Mouse (Mus musculus) erythroblast, adult 5-6 weeks (primary cell): ENCODE data around the gene Ubr3. TPM values are rescaled to one million over a fixed set of nuclear protein-coding genes. Genes with fewer than 3 reads are reported as not detected.

Experiments used
- ATAC-seq: replicated peaks from 2 replicates; pipeline ENCODE4 v1.8.0; 2016; ENCODE audit warnings: moderate number of reproducible peaks, mild to moderate bottlenecking, moderate TSS enrichment, inconsistent platforms; ENCODE audit not compliant: poor library complexity, low FRiP score, severe bottlenecking
- total RNA-seq, 2 experiments: library from RNA; stranded (forward) in 1 of 2; stranded (reverse) in 1 of 2; fragments of 150-400 nt in 1 of 2; fragments of 200-764, 138-1000 nt in 1 of 2; gene quantifications; 2 replicates each; pipeline versions ENCODE4 v1.2.3 to v1.2.4; 2015 to 2017; ENCODE audit warnings: low replicate concordance in 2 of 2

The Ubr3 gene
- total RNA-seq (2015; ENCODE audit: low replicate concordance) = 63.7 and 68.0 TPM in 2 replicates
- 83.7 and 117 TPM in 2 replicates for total RNA-seq (2017; ENCODE audit: low replicate concordance)

DNA sequence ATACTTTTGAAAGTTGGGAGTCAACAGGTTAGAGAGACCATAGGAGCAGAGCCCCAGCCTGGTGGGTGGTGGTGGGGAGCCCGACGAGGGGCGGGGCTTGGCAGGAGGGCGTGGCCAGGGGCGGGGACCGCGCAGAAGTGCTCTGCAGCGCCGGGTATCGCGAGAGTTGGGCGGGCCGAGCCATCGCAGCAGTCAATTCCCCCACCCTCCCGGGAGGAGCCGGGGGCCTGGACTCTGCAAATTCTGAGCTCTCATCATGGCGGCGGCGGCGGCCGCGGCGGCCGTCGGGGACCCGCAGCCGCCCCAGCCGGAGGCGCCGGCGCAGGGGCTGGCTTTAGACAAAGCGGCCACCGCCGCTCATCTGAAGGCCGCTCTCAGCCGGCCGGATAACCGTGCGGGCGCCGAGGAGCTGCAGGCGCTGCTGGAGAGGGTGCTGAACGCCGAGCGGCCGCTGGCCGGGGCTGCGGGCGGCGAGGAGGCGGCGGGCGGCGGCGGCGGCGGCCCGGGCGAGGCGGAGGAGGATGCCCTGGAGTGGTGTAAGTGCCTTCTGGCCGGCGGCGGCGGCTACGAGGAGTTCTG is at the start of gene Ubr3:
Ubr3 (plus strand) TSS at position 208 of the 579 bp plus-strand sequence.
- ATAC-seq = peak; percentile 90

DNA sequence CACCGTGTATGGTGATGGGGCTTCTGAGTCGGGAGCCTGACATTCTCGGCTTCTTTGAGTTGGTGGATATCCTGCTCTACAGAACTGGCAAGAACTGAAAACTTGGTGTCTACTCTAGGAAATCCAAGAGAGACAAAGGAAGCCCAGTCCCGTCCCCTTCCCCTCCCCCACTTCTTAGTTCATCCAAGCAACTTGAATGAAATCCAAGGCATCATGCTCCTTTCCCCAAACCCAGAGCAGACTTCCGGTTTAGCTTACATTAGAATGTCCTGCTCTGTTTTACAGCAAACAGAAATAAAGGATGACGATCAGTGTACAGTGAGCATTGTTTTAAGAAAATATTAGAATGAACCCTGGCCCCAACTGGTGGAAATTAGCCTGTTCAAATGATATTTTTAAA is 47.8 kb upstream of the Ubr3 start:
- no peak for ATAC-seq

DNA sequence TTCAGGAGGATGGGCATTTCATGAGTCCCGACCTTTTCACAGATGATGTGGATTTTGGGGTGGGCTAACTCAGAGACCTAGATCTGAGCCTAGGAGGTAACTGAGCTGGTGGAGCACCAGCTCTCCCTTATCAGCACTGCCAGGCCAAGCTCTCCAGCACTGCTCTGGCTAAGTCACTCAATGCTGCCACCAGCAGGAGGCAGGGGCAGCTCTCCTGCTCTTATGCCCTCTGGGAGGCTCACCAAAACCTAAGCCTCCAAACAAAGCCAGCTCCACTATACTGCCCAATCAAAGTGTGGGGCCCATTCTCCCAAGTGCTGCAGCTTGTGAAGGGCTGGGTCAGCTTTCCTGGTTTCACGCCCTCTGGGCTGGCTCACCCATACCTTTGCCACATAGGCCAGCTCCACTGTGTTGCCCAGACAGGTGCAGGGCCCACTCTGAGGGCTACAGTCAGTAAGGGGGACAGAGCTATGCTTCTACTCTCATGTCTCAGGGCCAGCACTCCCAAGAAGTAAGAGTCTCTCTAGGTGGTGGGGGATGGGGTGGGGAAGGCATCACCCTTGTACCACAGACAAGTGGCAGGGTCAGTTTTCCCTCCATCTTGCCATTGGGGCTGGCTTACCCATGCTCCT is 45.5 kb upstream of the Ubr3 start:
- ATAC-seq = peak; percentile 74

DNA sequence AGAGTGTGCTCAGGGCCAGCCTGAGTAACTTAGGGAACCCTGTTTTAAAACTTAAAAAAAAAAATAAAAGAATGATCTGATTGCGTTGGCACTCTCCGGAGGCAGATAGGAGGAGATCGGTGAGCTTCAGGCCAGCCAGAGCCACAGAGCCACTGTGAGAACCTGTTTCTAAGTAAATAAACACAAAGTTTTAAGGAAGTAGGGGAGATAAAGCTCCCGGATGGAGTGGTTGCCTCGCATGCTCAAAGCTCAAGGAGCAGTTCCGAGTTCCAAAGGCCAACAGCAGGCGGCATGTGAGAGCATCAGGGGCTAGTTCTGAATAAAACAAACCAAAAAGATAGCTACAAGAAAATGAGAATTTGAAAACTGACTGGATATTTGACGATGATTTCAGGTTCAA is 40.7 kb upstream of the Ubr3 start:
- ATAC-seq = no peak

DNA sequence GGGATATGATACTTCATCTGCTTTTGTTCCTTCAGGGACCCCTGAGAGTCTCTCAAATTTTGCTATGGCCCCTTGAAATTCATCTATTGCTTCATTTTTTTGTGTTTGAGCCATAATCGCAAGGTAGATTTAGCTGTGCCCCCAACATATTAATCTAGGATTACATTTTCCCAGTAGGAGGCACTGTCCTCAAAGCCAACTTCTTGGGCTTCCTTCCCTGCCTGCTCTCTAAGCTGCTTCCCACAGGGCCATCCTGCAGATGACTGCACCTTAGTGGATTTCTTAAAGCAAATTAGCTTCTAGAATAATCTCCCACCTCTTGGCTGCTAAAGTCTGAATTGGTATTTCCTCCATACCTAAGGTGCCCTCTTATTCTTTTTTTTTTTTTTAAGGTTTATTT is 39.2 kb upstream of the Ubr3 start:
- ATAC-seq = no peak

DNA sequence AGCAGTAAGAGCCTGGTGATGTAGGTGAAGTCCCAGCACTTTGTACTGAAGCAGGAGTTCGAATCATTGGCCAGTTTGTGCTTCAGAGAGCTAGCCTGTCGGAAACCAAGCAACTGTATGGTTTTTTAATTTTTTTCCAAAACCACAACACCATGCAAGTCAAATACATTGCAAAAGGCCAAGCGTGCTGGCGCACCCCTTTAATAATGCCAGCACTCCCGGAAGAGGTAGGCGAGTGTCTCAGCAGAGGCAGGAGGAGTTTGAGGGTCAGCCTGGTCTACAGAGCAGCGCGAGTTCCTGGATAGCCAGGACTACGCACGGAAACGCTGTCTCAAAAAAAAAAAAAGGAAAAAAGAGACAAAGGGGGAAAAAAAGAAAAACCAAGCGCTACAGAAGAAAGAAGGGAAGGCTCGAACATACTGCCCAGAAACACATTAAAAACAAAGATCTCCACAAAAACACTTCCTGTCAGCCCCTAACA is 36.0 kb upstream of the Ubr3 start:
- ATAC-seq = peak; percentile 68

DNA sequence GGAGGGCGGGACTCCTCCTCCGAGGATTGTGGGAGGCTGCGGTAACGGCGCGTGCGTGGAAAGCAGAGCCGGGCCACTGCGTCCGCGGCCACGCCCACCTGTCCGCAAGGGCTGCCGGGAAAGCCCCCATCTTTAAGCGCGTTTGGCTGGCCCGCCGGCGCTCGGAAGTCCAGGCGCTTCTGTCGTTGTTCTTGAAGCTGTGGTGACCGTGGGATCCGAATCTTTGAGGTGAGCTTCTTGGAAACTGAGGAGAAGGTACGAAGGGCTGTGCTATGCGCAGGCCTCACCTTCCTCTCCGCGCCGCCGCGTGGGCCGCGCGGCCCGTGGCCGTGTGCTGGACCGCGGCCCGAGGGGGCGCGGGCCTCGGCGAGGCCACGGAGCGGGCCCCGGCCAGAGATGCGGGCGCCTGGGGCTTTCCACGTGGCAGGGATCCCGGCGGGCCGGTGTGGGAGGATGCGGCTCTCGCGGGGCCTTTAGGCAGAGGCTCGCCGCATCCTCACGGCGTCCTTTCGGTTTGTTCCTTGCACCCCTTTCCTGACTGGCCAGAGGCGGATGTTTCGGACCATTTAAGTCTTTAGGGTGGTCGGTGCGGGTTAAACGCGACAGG is 35.5 kb upstream of the Ubr3 start, which contains the start of gene Ssb:
Ssb (plus strand) TSS at position 78 of the 607 bp plus-strand sequence.
- peak; percentile 96 for ATAC-seq

DNA sequence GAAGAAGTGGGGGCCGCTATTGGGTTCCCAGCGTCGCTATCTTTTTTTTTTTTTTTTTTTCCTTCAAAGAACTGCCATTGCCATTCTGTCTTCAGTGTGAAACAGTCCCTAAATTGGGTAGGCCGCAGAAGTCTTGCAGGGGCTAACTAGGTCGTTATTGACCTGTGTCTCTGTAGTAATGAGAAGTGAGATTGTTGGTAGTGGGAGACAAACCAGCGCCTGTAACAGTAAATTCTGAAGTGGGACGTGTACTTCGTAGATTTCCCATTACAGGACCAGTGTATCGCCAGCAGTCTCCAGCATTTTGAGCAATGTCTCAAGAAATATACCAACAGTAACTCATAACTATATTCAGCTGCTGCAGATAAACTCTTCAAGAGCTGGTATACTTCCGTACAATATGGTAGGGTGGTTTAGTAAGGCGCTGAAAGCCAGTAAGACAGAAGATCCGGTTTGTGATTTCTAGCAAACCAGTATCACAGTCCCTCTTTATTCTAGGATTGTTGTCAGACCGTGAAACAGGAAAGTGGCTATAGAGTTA is 34.9 kb upstream of the Ubr3 start:
- peak; percentile 34 for ATAC-seq

DNA sequence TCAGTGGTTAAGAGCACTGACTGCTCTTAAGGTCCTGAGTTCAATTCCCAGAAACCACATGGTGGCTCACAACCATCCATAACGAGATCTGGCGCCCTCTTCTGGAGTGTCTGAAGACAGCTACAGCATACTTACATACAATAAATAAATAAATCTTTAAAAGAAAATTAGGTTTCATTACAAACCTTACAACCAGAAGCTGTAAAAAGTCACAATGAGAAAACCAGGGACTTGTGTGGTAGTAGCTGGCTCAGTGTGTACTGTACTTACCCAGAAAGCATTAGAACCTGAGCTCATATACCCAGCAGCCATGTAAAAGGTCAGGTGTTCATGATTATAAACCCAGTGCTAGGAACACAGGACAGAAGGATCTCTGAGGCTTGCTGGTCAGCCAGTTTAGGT is 13.1 kb upstream of the Ubr3 start:
- ATAC-seq = peak; percentile 30

DNA sequence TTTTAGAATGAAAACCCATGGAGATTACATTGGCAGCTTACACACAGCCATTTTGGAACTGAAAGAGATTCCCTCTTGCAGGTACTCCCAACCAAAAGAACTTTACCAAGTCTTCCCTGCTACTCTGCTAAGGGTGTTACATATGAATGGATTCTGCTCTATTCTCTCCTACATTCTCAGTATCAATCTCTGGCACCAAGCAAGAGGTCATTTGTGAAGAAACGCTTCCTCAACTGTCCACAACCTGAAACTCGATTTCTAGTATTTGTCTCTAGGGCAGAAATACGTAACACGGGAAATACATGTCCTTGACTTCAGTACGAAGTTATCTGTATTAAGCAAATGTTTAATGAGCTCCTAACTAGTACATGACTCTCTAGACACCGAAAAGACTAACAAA is 12.5 kb upstream of the Ubr3 start:
- peak; percentile 19; the same call in 1 of the 2 replicates for ATAC-seq

DNA sequence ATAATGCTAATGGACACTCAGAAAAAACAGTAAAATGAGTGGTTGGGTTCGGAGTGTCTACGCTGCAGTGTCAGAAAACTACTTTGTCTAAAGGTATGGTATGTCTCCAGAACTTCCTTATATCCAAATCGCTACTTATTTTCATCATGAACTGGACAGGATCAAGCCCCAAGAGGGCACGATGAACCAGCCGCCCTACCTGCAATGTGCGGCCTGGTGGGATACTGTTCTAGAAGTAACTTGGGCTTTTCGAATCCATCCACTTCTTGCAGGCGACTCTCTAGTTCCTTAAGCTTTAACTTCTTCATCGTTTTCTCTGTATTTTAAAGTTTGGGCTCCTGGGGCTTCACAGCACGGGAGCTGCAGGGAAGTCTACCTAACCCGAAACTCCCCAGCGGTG is 12.0 kb upstream of the Ubr3 start:
- ATAC-seq = 0 out of 2 replicates have a peak, but pooled peaks have one; percentile 34

DNA sequence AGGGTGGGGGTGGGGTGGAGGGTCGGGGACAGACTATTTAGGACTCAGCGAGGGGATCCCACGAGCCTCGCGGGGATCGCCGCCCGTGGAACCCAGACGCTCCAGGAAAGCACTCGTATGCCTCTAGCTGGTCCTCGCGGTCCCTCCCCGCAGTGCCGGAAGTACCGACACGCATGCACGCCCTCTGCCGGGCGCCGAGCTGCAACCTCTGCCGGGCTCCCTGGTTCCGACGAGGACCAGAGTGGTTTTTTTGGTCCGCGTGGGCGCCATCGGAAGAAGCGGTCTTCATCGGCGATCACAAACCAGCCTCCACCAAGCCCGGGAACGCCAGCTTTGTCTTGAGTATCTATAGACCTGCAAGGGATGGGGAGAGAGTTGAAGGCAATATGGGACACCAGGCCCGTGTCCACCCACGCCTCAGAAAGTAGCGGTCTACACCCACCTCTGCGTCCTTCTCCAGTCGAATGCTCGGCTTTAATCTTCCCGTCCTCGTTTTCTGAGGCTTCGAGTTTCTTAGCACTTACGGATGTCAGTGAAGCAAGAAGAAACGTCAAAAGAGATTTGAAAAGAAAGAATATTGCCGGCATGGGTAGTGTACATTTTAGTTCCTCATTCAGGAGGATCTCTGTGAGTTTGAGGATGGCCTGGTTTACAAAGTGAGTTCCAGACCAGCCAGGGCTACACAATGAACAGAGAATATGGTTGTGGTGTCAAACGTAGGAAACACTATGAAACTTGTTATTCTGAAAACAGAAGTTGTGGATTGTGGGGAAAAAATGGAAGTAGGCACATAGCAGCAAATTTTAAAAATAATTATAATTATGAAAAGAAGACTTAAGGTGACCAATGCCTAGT is 11.4 kb upstream of the Ubr3 start, which contains the start of gene Mettl5:
Mettl5 (minus strand) TSS at position 165 of the 855 bp plus-strand sequence.
- ATAC-seq = peak; percentile 99

DNA sequence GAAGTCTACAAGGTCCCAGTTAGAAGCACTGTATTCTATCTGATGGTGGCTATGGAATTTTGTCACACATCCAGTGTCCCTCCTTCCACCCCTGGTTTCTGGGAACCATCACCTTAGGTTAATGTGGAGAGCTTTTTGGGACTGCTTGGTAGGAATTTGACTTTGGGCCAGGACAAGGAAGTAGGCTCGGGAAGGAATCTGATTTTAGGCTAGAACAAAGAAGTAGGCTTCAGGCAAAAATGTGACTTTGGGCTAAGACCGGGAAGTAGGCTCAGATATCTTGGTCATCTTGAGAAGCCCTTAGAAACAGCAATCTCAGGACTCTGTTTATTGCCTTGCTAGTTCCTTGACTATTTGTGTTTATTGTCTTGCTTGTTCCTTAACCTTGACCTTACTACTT is 8.1 kb upstream of the Ubr3 start:
- no peak for ATAC-seq

DNA sequence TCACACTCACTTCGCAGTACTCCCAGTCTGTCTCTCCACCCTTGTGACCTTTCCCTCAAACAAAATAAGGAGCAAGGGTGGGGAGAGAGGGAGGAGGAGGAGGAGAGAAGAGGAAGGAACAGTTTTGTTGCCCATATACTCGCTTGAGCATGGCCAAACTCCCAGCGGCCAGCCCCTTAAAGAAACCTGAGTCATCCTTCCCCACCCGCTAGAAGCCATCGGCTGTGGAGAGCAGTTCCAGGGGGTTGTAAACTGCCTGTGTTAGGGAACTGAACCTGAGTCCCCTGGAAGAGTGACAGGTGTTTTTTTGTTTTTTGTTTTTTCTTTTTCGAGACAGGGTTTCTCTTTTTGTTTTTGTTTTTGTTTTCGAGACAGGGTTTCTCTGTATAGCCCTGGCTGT is 6.2 kb upstream of the Ubr3 start:
- no peak for ATAC-seq

DNA sequence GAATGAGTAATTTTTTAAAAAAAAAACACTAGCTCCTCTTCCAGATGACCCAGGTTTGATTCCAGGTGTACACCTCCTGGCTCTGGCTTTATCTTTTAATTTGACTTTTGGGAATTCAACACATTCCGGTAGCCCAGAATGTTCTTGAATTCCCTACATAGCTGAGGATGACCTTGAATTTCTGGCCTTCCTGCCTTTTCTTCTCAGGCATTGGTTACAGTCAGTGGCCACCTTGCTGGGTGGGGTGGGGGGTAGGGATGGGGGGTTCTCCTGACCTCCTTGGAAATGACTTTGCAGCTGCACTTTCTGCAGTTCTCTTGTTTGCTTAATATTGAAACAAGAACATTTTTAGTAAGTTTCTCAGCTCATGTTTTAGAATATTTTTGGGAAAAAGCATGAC is 3.9 kb upstream of the Ubr3 start:
- ATAC-seq = no peak

DNA sequence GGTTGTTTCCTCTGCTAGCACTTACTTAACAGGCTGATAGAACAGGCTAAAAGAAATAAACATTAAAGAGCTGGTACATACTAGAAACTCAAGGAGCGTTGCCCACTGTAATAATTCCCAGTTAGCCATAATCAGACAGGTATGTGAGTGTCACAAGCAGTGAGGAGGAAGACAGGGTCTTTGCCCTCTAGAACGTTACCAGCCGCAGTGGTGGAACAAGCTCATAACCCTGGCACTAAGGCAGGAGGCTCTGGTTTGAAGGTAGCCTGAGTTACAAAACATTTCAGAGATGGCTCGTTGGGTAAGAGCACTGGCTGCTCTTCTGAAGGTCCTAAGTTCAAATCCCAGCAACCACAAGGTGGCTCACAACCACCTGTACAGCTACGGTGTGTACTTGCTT is 3.2 kb upstream of the Ubr3 start:
- ATAC-seq = no peak

DNA sequence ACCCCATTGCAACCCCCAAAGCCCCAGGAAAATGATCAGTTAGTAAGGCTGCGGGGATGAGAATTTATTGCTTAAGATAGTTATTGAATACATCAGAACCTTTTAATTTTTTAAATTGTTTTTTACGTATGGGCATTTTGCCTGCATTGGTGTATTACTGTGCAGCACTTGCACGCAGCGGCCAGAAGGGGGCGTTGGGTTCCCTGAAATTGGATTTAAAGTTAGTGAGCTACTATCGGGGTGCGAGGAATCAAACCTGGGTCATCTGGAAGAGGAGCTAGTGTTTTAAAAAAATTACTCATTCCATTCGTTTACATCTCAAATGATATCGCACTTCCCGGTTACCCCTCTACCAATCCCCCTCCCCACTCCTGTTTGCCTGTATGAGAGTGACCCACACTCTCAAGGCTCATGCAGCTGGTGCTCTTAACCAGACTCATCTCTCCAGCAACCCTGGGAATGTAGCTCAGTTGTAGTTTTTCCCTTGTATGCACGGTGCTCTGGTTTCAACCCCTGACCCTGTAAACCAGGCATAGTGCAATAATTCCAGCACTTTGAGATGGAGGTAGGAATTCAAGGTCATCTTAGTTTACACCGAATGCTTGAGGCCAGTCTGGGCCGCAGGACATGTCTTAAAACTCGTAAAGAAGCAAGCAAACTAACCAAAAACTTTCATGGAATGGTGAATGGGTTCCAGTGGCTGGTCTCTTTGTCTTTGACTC is 1.4 kb upstream of the Ubr3 start:
- ATAC-seq = no peak

DNA sequence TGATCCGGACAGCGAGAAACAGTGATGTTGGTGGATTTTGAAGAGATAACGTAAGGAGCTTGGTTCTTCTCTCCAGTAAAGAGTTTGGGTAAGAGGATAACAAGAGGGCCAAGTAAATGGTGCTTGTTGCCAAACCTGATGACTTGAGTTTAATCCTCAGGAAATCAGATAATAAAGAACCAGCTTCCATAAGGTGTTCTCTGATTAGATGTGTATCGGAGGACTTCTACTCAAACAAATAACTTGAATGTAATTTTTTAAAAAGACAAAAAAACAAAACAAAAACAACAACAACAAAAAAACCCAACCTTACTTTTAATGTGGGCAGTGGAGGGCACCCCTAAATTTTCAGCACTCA is 843 bp upstream of the Ubr3 start:
- ATAC-seq = no peak
